Mouse (Mus musculus) stomach, postnatal 0 days (tissue): ENCODE data around the gene Aars.

Experiments used
- CTCF ChIP-seq: IDR thresholded peaks from 2 replicates; pipeline ENCODE4 v1.5.1; 2016; ENCODE audit warnings: antibody characterized with exemption, low read depth, mild to moderate bottlenecking, moderate library complexity
- EP300 ChIP-seq: optimal IDR thresholded peaks from 2 replicates; pipeline ENCODE3; 2016; ENCODE audit warnings: antibody characterized with exemption

GRCm38 (mm10) chr8:111049106-111049505 lies 16.2 kb downstream of the Aars start:
- no peak for TF ChIP-seq EP300
- no peak for TF ChIP-seq CTCF
